Mouse (Mus musculus): ENCODE data around the gene Slc13a3. TPM values are rescaled to one million over a fixed set of nuclear protein-coding genes. Genes with fewer than 3 reads are reported as not detected.

Slc13a3 gene
- total and polyA plus RNA-seq, 2 experiments from 2014 or later, result 17.4 to 25.5 TPM

DNA sequence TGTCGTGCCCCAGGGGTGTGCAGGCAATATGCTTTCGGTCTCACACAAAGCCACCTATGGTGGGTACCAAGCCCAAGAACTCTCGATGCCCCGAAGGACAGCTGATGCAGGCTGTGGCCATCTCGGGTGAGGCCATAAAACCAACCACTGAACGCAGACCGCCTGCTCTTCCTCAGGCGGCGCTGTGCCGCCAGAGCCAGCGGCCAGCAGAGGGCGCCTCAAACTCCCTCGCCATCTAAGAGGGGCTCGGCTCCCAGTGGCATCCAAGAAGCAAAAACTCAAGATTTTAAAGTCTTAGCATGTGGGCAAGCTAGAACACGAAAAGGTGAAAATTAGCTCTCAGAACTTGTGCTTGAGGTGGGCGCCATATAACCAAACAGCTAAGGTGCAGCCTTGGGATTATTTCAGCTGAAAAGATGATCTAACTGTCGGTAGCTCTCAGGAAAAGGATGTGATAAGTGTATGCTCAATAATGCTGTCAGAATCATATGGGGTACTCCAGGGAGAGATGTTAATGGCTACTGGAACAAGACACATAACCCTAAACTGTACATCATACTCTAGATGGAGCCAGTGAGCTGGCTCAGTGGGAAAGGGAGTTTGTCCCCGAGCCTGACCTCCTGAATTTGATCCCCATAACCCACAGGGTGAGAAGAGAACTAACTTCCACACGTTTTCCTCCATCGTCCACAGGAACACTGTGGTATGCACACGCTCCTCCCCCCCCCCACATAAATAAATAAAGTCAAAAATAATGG is 108.5 kb downstream of the Slc13a3 start:
- no peaks in the 10 kb centered on the region for H3K27me3 ChIP-seq (ENCODE audit: insufficient read depth, low read length)
- H3K27ac ChIP-seq (ENCODE audit: low read depth, low read length), result no peak overlapping the region
- peak; percentile 96 for TF ChIP-seq CTCF (IDR thresholded peaks at IDR 0.05)
- no peak overlapping the region for H3K4me3 ChIP-seq (ENCODE audit: low read depth, low read length)
- H3K4me1 ChIP-seq (ENCODE audit: insufficient read depth, low read length), result 0 out of 2 replicates have a peak, but pooled peaks cover 5% of the 10 kb centered on the region
- H3K36me3 ChIP-seq (ENCODE audit: insufficient read depth, low read length), result no peaks in the 10 kb centered on the region
- DNase-seq (ENCODE audit: low spot score) (peak; percentile 80), ATAC-seq (ENCODE audit: low FRiP score) (no peak)
- H3K4me2 ChIP-seq (ENCODE audit: low read depth, low read length, poor library complexity, severe bottlenecking), result peak overlapping the region; percentile 25
- 13% methylated on average over 21 of the region's 21 CpGs for WGBS
- no peaks in the 10 kb centered on the region for H3K9me3 ChIP-seq (ENCODE audit: low read length)
- H3K9ac ChIP-seq (replicated peaks; ENCODE audit: low read length, poor library complexity, severe bottlenecking), result no peak overlapping the region

- Histone ChIP-seq H3K36me3 (ENCODE audit: insufficient read depth, low read length) (no peaks in the 10 kb centered on the region), H3K4me3 (ENCODE audit: low read depth, low read length) (no peak overlapping the region), H3K27ac (ENCODE audit: low read depth, low read length) (no peak overlapping the region), H3K27me3 (ENCODE audit: insufficient read depth, low read length) (no peaks in the 10 kb centered on the region), H3K4me1 (ENCODE audit: insufficient read depth, low read length) (0 out of 2 replicates have a peak, but pooled peaks cover 5% of the 10 kb centered on the region), H3K9me3 (ENCODE audit: low read length) (no peaks in the 10 kb centered on the region), H3K9ac (replicated peaks; ENCODE audit: low read length, poor library complexity, severe bottlenecking) (no peak overlapping the region), H3K4me2 (ENCODE audit: low read depth, low read length, poor library complexity, severe bottlenecking) (no peak overlapping the region)
- 89% methylated on average over 6 of the region's 6 CpGs for WGBS
- ATAC-seq (ENCODE audit: low FRiP score), result no peak
- DNase-seq (ENCODE audit: low spot score), result no peak
- TF ChIP-seq CTCF (IDR thresholded peaks at IDR 0.05), result peak; percentile 33; the same call in 1 of the 2 replicates
Measured at GRCm38 (mm10) chr2:165363282-165363681, 109.7 kb downstream of the Slc13a3 start.

GRCm38 (mm10) chr2:165360861-165361260 is 112.2 kb downstream of the Slc13a3 start:
- Histone ChIP-seq H3K4me1 (ENCODE audit: insufficient read depth, low read length) (0 out of 2 replicates have a peak, but pooled peaks cover 3% of the 10 kb centered on the region), H3K27me3 (ENCODE audit: insufficient read depth, low read length) (no peaks in the 10 kb centered on the region), H3K4me2 (ENCODE audit: low read depth, low read length, poor library complexity, severe bottlenecking) (no peak overlapping the region), H3K36me3 (ENCODE audit: insufficient read depth, low read length) (no peaks in the 10 kb centered on the region), H3K4me3 (ENCODE audit: low read depth, low read length) (no peak overlapping the region), H3K9ac (replicated peaks; ENCODE audit: low read length, poor library complexity, severe bottlenecking) (no peak overlapping the region), H3K9me3 (ENCODE audit: low read length) (no peaks in the 10 kb centered on the region), H3K27ac (ENCODE audit: low read depth, low read length) (no peak overlapping the region)
- 0% methylated on average over 1 of the region's 1 CpGs for WGBS
- TF ChIP-seq CTCF (IDR thresholded peaks at IDR 0.05), result peak; percentile 97
- ATAC-seq (ENCODE audit: low FRiP score), result peak; percentile 62; the same call in 1 of the 2 replicates
- peak; percentile 90 for DNase-seq (ENCODE audit: low spot score)

Other genes with a start within 250 kb of the Slc13a3 start
- gene Cdh22, start 238.4 kb downstream of the Slc13a3 start, total RNA-seq (2014; rRNA removed), result 41.3 and 47.9 TPM in 2 replicates
- 21.9 and 23.2 TPM in 2 replicates for gene Cdh22, start 238.4 kb downstream of the Slc13a3 start, polyA plus RNA-seq (2015; fragmentation: Nextera tagmentation; extraction: Ambion mirVana)
- gene Slc35c2, start 185.4 kb downstream of the Slc13a3 start, total RNA-seq (2014; rRNA removed), result 89.6 and 98.9 TPM in 2 replicates
- 68.7 and 69.3 TPM in 2 replicates for gene Slc35c2, start 185.4 kb downstream of the Slc13a3 start, polyA plus RNA-seq (2015; fragmentation: Nextera tagmentation; extraction: Ambion mirVana)
- 98.6 and 99.4 TPM in 2 replicates for gene Elmo2, start 146.8 kb downstream of the Slc13a3 start, total RNA-seq (2014; rRNA removed)
- 77.2 and 80.2 TPM in 2 replicates for gene Elmo2, start 146.8 kb downstream of the Slc13a3 start, polyA plus RNA-seq (2015; fragmentation: Nextera tagmentation; extraction: Ambion mirVana)
- gene Zfp663, start 104.5 kb downstream of the Slc13a3 start, total RNA-seq (2014; rRNA removed), result 4.8 and 10.2 TPM in 2 replicates
- 3.8 and 4.3 TPM in 2 replicates for gene Zfp663, start 104.5 kb downstream of the Slc13a3 start, polyA plus RNA-seq (2015; fragmentation: Nextera tagmentation; extraction: Ambion mirVana)
- 15.1 and 18.2 TPM in 2 replicates for gene Zfp334, start 85.0 kb downstream of the Slc13a3 start, total RNA-seq (2014; rRNA removed)
- gene Zfp334, start 85.0 kb downstream of the Slc13a3 start, polyA plus RNA-seq (2015; fragmentation: Nextera tagmentation; extraction: Ambion mirVana), result 4.2 TPM in 2 replicates
- not detected in 2 replicates for gene Ocstamp, start 72.8 kb downstream of the Slc13a3 start, total RNA-seq (2014; rRNA removed)
- 0.04 and 0.06 TPM in 2 replicates for gene Ocstamp, start 72.8 kb downstream of the Slc13a3 start, polyA plus RNA-seq (2015; fragmentation: Nextera tagmentation; extraction: Ambion mirVana)
- gene Trp53rka, start 20.1 kb upstream of the Slc13a3 start, total RNA-seq (2014; rRNA removed), result 37.1 and 54.9 TPM in 2 replicates
- gene Trp53rka, start 20.1 kb upstream of the Slc13a3 start, polyA plus RNA-seq (2015; fragmentation: Nextera tagmentation; extraction: Ambion mirVana), result 37.0 and 40.3 TPM in 2 replicates
- gene Slc2a10, start 30.6 kb upstream of the Slc13a3 start, total RNA-seq (2014; rRNA removed), result 1.8 and 1.9 TPM in 2 replicates
- gene Slc2a10, start 30.6 kb upstream of the Slc13a3 start, polyA plus RNA-seq (2015; fragmentation: Nextera tagmentation; extraction: Ambion mirVana), result 2.5 and 2.6 TPM in 2 replicates
- gene Eya2, start 121.8 kb upstream of the Slc13a3 start, total RNA-seq (2014; rRNA removed), result 12.0 and 21.6 TPM in 2 replicates
- 6.0 and 7.1 TPM in 2 replicates for gene Eya2, start 121.8 kb upstream of the Slc13a3 start, polyA plus RNA-seq (2015; fragmentation: Nextera tagmentation; extraction: Ambion mirVana)